Mouse (Mus musculus): Measurements from ENCODE around the gene Mboat7. TPM values are rescaled to one million over a fixed set of nuclear protein-coding genes. Genes with fewer than 3 reads are reported as not detected.
A peak's percentile ranks its signal among the peaks of the same experiment; 100 is the strongest.

Gene Mboat7
- polyA plus RNA-seq, 1 experiment from 2014 or later: 55.2 TPM

- H3K27ac ChIP-seq: peak overlapping the region; percentile 95
- H3K27me3 ChIP-seq (ENCODE audit: insufficient read depth, low read length): no peaks in the 10 kb centered on the region
- no peak for ATAC-seq (replicated peaks; ENCODE audit: low FRiP score, low read depth)
- H3K9ac ChIP-seq (ENCODE audit: low read depth, low read length): peak overlapping the region; percentile 89
- H3K4me1 ChIP-seq (replicated peaks; ENCODE audit: insufficient read depth, low read length): peaks cover 17% of the 10 kb centered on the region
- TF ChIP-seq CTCF (IDR thresholded peaks at IDR 0.05; ENCODE audit: low read depth): no peak
- DNase-seq (ENCODE audit: low spot score): no peak
- peak overlapping the region; percentile 81 for H3K4me3 ChIP-seq (replicated peaks; ENCODE audit: low read depth, low read length)
- H3K4me2 ChIP-seq (ENCODE audit: low read length): peak overlapping the region; percentile 94
- no peaks in the 10 kb centered on the region for H3K9me3 ChIP-seq (replicated peaks; ENCODE audit: low read length)
- peaks cover 15% of the 10 kb centered on the region for H3K36me3 ChIP-seq (ENCODE audit: insufficient read depth, low read length)
- WGBS: under 1% methylated on average over 18 of the region's 18 CpGs
Measured at GRCm38 (mm10) chr7:3693809-3694075, 419 bp upstream of the Mboat7 start.

DNA sequence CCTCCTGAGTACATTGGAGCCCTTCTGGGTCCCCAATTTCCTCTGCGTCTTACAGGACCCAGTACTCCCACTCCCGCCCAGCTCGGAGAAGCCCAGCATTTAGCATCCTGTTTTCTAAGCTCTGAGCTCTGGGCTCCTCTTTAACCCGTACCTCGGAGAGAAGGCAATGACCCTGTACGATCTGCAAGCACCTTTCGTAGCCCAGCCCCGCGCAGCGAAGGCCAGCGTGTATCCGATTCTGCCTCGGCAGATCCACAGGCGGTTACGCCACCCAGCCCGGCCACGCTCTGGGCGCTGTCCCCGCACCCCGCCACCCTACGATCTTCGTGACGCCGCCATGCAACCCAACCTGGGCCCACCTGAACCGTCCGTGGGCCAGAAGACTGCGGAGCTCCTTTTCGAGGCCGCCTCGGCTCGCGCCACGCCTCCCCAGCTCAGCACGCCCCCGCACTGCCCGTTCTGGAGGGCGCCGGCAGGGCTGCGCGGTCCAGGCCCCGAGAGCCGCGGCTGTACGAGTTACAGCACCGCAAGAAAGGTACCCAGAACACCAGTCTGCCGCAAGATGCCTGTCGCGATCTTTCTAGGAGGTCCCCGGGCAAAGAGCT lies 839 bp downstream of the Mboat7 start, which contains the start of gene Tsen34:
Tsen34 (plus strand) TSS at position 482 of the 605 bp plus-strand sequence.
- under 1% methylated on average over 48 of the region's 49 CpGs for WGBS
- no peak for TF ChIP-seq CTCF (IDR thresholded peaks at IDR 0.05; ENCODE audit: low read depth)
- H3K4me3 ChIP-seq (replicated peaks; ENCODE audit: low read depth, low read length): peak within 1 kb of the TSS; percentile 81
- DNase-seq (ENCODE audit: low spot score) (no peak), ATAC-seq (replicated peaks; ENCODE audit: low FRiP score, low read depth) (no peak)
- peaks cover 17% of the 10 kb centered on the region for H3K4me1 ChIP-seq (replicated peaks; ENCODE audit: insufficient read depth, low read length)
- H3K36me3 ChIP-seq (ENCODE audit: insufficient read depth, low read length): 0 out of 2 replicates have a peak, but pooled peaks cover 8% of the 10 kb centered on the region
- H3K27ac ChIP-seq: peak within 1 kb of the TSS; percentile 95
- no peaks in the 10 kb centered on the region for H3K9me3 ChIP-seq (replicated peaks; ENCODE audit: low read length)
- H3K4me2 ChIP-seq (ENCODE audit: low read length): peak within 1 kb of the TSS; percentile 94
- peak within 1 kb of the TSS; percentile 89 for H3K9ac ChIP-seq (ENCODE audit: low read depth, low read length)
- no peaks in the 10 kb centered on the region for H3K27me3 ChIP-seq (ENCODE audit: insufficient read depth, low read length)

DNA sequence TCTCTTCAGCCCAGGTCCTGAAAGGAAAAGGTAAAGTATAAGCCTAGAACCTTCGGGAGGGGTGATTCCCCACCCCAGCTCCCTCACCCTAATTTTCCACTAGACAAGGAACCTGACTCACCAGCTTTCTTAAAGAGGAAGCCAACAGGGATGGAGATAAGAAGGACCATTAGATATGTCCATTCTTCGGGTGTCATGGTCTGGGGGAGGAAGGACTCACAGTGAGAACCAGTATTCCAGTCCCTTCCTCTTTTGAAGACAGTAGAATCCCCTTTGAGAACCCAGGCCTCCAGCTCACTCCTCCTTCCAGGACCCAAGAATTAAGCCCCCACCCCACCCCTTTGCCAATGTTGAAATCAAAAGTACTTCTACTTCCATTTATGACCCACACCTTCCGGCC lies 1.4 kb downstream of the Mboat7 start:
- Histone ChIP-seq H3K4me1 (replicated peaks; ENCODE audit: insufficient read depth, low read length) (peaks cover 17% of the 10 kb centered on the region), H3K4me2 (ENCODE audit: low read length) (peak overlapping the region; percentile 94), H3K27me3 (ENCODE audit: insufficient read depth, low read length) (no peaks in the 10 kb centered on the region), H3K4me3 (replicated peaks; ENCODE audit: low read depth, low read length) (peak overlapping the region; percentile 81), H3K27ac (peak overlapping the region; percentile 95; the same call in 1 of the 2 replicates), H3K36me3 (ENCODE audit: insufficient read depth, low read length) (0 out of 2 replicates have a peak, but pooled peaks cover 12% of the 10 kb centered on the region), H3K9me3 (replicated peaks; ENCODE audit: low read length) (no peaks in the 10 kb centered on the region), H3K9ac (ENCODE audit: low read depth, low read length) (peak overlapping the region; percentile 89)
- ATAC-seq (replicated peaks; ENCODE audit: low FRiP score, low read depth) (no peak), DNase-seq (ENCODE audit: low spot score) (no peak)
- WGBS: 32% methylated on average over 3 of the region's 3 CpGs
- TF ChIP-seq CTCF (IDR thresholded peaks at IDR 0.05; ENCODE audit: low read depth): no peak

- H3K4me3 ChIP-seq (replicated peaks; ENCODE audit: low read depth, low read length): no peak overlapping the region
- peaks cover 24% of the 10 kb centered on the region; the same call in 1 of the 2 replicates for H3K36me3 ChIP-seq (ENCODE audit: insufficient read depth, low read length)
- H3K4me2 ChIP-seq (ENCODE audit: low read length): no peak overlapping the region
- ATAC-seq (replicated peaks; ENCODE audit: low FRiP score, low read depth): no peak
- no peaks in the 10 kb centered on the region for H3K4me1 ChIP-seq (replicated peaks; ENCODE audit: insufficient read depth, low read length)
- H3K27ac ChIP-seq: no peak overlapping the region
- no peaks in the 10 kb centered on the region for H3K27me3 ChIP-seq (ENCODE audit: insufficient read depth, low read length)
- no peak for DNase-seq (ENCODE audit: low spot score)
- TF ChIP-seq CTCF (IDR thresholded peaks at IDR 0.05; ENCODE audit: low read depth): no peak
- no peak overlapping the region for H3K9ac ChIP-seq (ENCODE audit: low read depth, low read length)
- H3K9me3 ChIP-seq (replicated peaks; ENCODE audit: low read length): no peaks in the 10 kb centered on the region
- WGBS: 89% methylated on average over 31 of the region's 31 CpGs
Measured at GRCm38 (mm10) chr7:3685400-3686187, 7.7 kb downstream of the Mboat7 start.

GRCm38 (mm10) chr7:3684698-3685097 lies 8.6 kb downstream of the Mboat7 start:
- H3K9ac ChIP-seq (ENCODE audit: low read depth, low read length): no peak overlapping the region
- H3K27ac ChIP-seq: no peak overlapping the region
- no peak for DNase-seq (ENCODE audit: low spot score)
- H3K36me3 ChIP-seq (ENCODE audit: insufficient read depth, low read length): peaks cover 27% of the 10 kb centered on the region; the same call in 1 of the 2 replicates
- ATAC-seq (replicated peaks; ENCODE audit: low FRiP score, low read depth): no peak
- no peak overlapping the region for H3K4me2 ChIP-seq (ENCODE audit: low read length)
- no peaks in the 10 kb centered on the region for H3K27me3 ChIP-seq (ENCODE audit: insufficient read depth, low read length)
- no peaks in the 10 kb centered on the region for H3K9me3 ChIP-seq (replicated peaks; ENCODE audit: low read length)
- WGBS: 91% methylated on average over 8 of the region's 8 CpGs
- no peaks in the 10 kb centered on the region for H3K4me1 ChIP-seq (replicated peaks; ENCODE audit: insufficient read depth, low read length)
- no peak overlapping the region for H3K4me3 ChIP-seq (replicated peaks; ENCODE audit: low read depth, low read length)
- TF ChIP-seq CTCF (IDR thresholded peaks at IDR 0.05; ENCODE audit: low read depth): no peak

DNA sequence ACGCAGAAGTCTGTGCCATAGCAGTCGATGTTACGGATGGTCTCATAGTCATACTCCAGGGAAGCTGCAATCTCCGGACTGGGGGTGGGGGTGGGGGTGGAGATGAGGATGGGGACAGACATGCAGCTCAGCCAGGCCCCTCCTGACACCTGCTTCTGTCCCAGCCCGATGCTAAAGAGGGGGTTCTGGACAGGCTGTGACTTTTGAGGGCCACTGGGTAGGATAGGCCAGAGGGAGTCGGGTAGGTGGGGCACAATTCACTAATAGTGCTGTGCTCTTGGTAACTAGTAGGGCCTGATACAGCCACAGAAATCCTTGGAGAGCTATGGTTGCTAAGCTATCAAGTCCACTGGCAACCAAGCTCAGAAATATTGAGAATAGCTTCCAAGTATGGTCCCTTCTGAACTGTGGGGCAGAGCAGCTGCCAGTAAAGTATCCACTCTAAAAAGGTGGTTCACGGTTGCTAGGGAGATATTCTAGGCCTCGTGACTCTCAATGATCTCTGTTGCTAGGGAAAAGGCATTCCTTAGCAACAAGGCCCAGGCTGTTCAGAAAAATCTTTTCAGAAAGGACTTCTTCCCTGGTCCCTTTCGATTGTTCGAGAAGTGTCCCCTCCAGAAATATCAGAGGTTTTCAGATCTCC lies 9.3 kb downstream of the Mboat7 start:
- H3K9ac ChIP-seq (ENCODE audit: low read depth, low read length): no peak overlapping the region
- 0 out of 2 replicates have a peak, but pooled peaks have one; percentile 9 for ATAC-seq (replicated peaks; ENCODE audit: low FRiP score, low read depth)
- DNase-seq (ENCODE audit: low spot score): no peak
- no peaks in the 10 kb centered on the region for H3K9me3 ChIP-seq (replicated peaks; ENCODE audit: low read length)
- no peaks in the 10 kb centered on the region for H3K27me3 ChIP-seq (ENCODE audit: insufficient read depth, low read length)
- H3K4me1 ChIP-seq (replicated peaks; ENCODE audit: insufficient read depth, low read length): no peaks in the 10 kb centered on the region
- H3K27ac ChIP-seq: no peak overlapping the region
- no peak overlapping the region for H3K4me3 ChIP-seq (replicated peaks; ENCODE audit: low read depth, low read length)
- no peak for TF ChIP-seq CTCF (IDR thresholded peaks at IDR 0.05; ENCODE audit: low read depth)
- H3K4me2 ChIP-seq (ENCODE audit: low read length): no peak overlapping the region
- WGBS: 88% methylated on average over 10 of the region's 10 CpGs
- H3K36me3 ChIP-seq (ENCODE audit: insufficient read depth, low read length): peaks cover 27% of the 10 kb centered on the region; the same call in 1 of the 2 replicates

Measured in kidney, postnatal 0 days (tissue).